Mouse (Mus musculus) bone marrow macrophage, adult 2 months (primary cell): ENCODE measurements around the gene Acin1. TPM values are rescaled to one million over a fixed set of nuclear protein-coding genes. Genes with fewer than 3 reads are reported as not detected.
"Not testable (repeated sequence)": the region's sequence is repeated elsewhere in the genome, so short reads cannot be mapped to it uniquely, and the experiment has no call there.

Experiments used
- H3K27ac ChIP-seq: 2 replicates; pipeline ENCODE4 v1.5.1; 2012; ENCODE audit warnings: low read depth, low read length; ENCODE audit not compliant: insufficient read depth
- H3K4me1 ChIP-seq: 2 replicates; pipeline ENCODE4 v1.6.1; 2012; ENCODE audit warnings: low read length; ENCODE audit not compliant: control insufficient read depth, insufficient read depth
- H3K4me3 ChIP-seq: 2 replicates; pipeline ENCODE4 v1.5.1; 2012; ENCODE audit warnings: mild to moderate bottlenecking, low read length, moderate library complexity; ENCODE audit not compliant: insufficient read depth
- CTCF ChIP-seq: IDR thresholded peaks from 2 replicates; pipeline ENCODE4 v1.5.1; 2012; ENCODE audit warnings: low read depth, mild to moderate bottlenecking, low read length, moderate library complexity
- POLR2A ChIP-seq: IDR thresholded peaks from 2 replicates; pipeline ENCODE4 v1.6.1; 2012; ENCODE audit warnings: mild to moderate bottlenecking, low read depth, low read length, borderline replicate concordance
- polyA plus RNA-seq: library from polyadenylated mRNA; stranded (reverse); fragments of >200 nt; gene quantifications from 2 replicates; pipeline ENCODE4 v1.2.4, GENCODE M21; 2012; ENCODE audit not compliant: missing spikeins, insufficient read depth, insufficient read length

Acin1 gene
- polyA plus RNA-seq, 1 experiment, result 226 TPM

GRCm38 (mm10) chr14:54623334-54623733 is 63.4 kb downstream of the Acin1 start:
- TF ChIP-seq POLR2A, result no peak
- TF ChIP-seq CTCF, result no peak
- Histone ChIP-seq H3K27ac (no peak overlapping the region), H3K4me3 (no peak overlapping the region), H3K4me1 (no peaks in the 10 kb centered on the region)

GRCm38 (mm10) chr14:54621133-54621532 is 65.6 kb downstream of the Acin1 start, which contains the start of gene Psmb11:
Psmb11 (plus strand) TSS chr14:54621433.
- TF ChIP-seq POLR2A (no peak), CTCF (no peak)
- H3K4me1 ChIP-seq, result peaks cover 6% of the 10 kb centered on the region
- H3K27ac ChIP-seq, result no peak within 1 kb of the TSS
- no peak within 1 kb of the TSS for H3K4me3 ChIP-seq

- peaks cover 6% of the 10 kb centered on the region for H3K4me1 ChIP-seq
- TF ChIP-seq CTCF (no peak), POLR2A (no peak)
- H3K27ac ChIP-seq, result peak within 1 kb of the TSS; percentile 66
- H3K4me3 ChIP-seq, result peak within 1 kb of the TSS; percentile 84
These were observed 68.8 kb downstream of the Acin1 start, which contains the start of gene Psmb5 for GRCm38 (mm10) chr14:54617897-54618365. Psmb5 (minus strand) TSS chr14:54618022.

GRCm38 (mm10) chr14:54617152-54617896 is 69.4 kb downstream of the Acin1 start:
- TF ChIP-seq POLR2A (no peak), CTCF (no peak)
- H3K27ac ChIP-seq, result peak overlapping the region; percentile 35; the same call in 1 of the 2 replicates

GRCm38 (mm10) chr14:54616226-54616825 is 70.4 kb downstream of the Acin1 start:
- no peak overlapping the region for H3K27ac ChIP-seq
- no peak for TF ChIP-seq POLR2A
- no peak for TF ChIP-seq CTCF
- peaks cover 6% of the 10 kb centered on the region for H3K4me1 ChIP-seq
- H3K4me3 ChIP-seq, result 0 out of 2 replicates have a peak overlapping the region, but pooled peaks have one; percentile 5

More at GRCm38 (mm10) chr14:54617152-54617896, 69.4 kb downstream of the Acin1 start:
- H3K4me1 ChIP-seq, result peaks cover 6% of the 10 kb centered on the region
- peak overlapping the region; percentile 84 for H3K4me3 ChIP-seq

- not testable (repeated sequence) for H3K4me1 ChIP-seq
These were observed 72.6 kb downstream of the Acin1 start for GRCm38 (mm10) chr14:54614130-54614529.

GRCm38 (mm10) chr14:54610648-54611047 is 76.1 kb downstream of the Acin1 start:
- TF ChIP-seq POLR2A (no peak), CTCF (no peak)
- no peak overlapping the region for H3K4me3 ChIP-seq
- peaks cover 4% of the 10 kb centered on the region; the same call in 1 of the 2 replicates for H3K4me1 ChIP-seq
- no peak overlapping the region for H3K27ac ChIP-seq

More at GRCm38 (mm10) chr14:54614130-54614529, 72.6 kb downstream of the Acin1 start:
- H3K4me3 ChIP-seq, H3K27ac ChIP-seq: not testable (repeated sequence)

GRCm38 (mm10) chr14:54609962-54610361 is 76.8 kb downstream of the Acin1 start:
- Histone ChIP-seq H3K4me1 (peaks cover 6% of the 10 kb centered on the region), H3K27ac (no peak overlapping the region), H3K4me3 (no peak overlapping the region)
- TF ChIP-seq POLR2A (no peak), CTCF (0 out of 2 replicates have a peak, but pooled peaks have one; percentile 31)

- Histone ChIP-seq H3K4me1 (peaks cover 6% of the 10 kb centered on the region), H3K27ac (no peak overlapping the region), H3K4me3 (no peak overlapping the region)
- TF ChIP-seq POLR2A, result no peak
- TF ChIP-seq CTCF, result no peak
These were observed 77.5 kb downstream of the Acin1 start for GRCm38 (mm10) chr14:54609245-54609644.

- H3K27ac ChIP-seq, result no peak overlapping the region
- TF ChIP-seq POLR2A (no peak), CTCF (no peak)
- no peak overlapping the region for H3K4me3 ChIP-seq
- peaks cover 11% of the 10 kb centered on the region for H3K4me1 ChIP-seq
These were observed 79.5 kb downstream of the Acin1 start for GRCm38 (mm10) chr14:54607226-54607625.

- peaks cover 13% of the 10 kb centered on the region for H3K4me1 ChIP-seq
These were observed 80.9 kb downstream of the Acin1 start, which contains the start of gene 4931414P19Rik for GRCm38 (mm10) chr14:54605752-54606321. 4931414P19Rik (minus strand) TSS chr14:54605993.

More at GRCm38 (mm10) chr14:54605752-54606321, 80.9 kb downstream of the Acin1 start, which contains the start of gene 4931414P19Rik:
- TF ChIP-seq CTCF, result no peak
- no peak for TF ChIP-seq POLR2A
- Histone ChIP-seq H3K27ac (peak within 1 kb of the TSS; percentile 13; the same call in 1 of the 2 replicates), H3K4me3 (peak within 1 kb of the TSS; percentile 61)
